Mouse (Mus musculus): ENCODE measurements at regions not wholly inside any gene's neighbourhood (a gene's known extent, or its start where the extent isn't known, plus 50 kb on each side); places are given as distances from the start of the nearest gene placed in this dataset.

GRCm38 (mm10) chr11:109088488-109089252 lies 55.5 kb downstream of the E030025P04Rik start:
- no peak for DNase-seq (ENCODE audit: low spot score)

- no peak for DNase-seq (ENCODE audit: low spot score)
These were observed 62.2 kb downstream of the E030025P04Rik start for GRCm38 (mm10) chr11:109081957-109082356.

- DNase-seq (ENCODE audit: low spot score), result no peak
These were observed 62.7 kb downstream of the E030025P04Rik start for GRCm38 (mm10) chr11:109081454-109081853.

GRCm38 (mm10) chr11:109080847-109081415 lies 63.2 kb downstream of the E030025P04Rik start:
- DNase-seq (ENCODE audit: low spot score), result no peak

GRCm38 (mm10) chr11:109079466-109079865 lies 64.7 kb downstream of the E030025P04Rik start:
- no peak for DNase-seq (ENCODE audit: low spot score)

GRCm38 (mm10) chr11:109076587-109077417 lies 67.4 kb downstream of the E030025P04Rik start:
- DNase-seq (ENCODE audit: low spot score), result no peak

- no peak for DNase-seq (ENCODE audit: low spot score)
These were observed 72.8 kb downstream of the E030025P04Rik start for GRCm38 (mm10) chr11:109071340-109071739.

- DNase-seq (ENCODE audit: low spot score), result no peak
These were observed 73.8 kb downstream of the E030025P04Rik start for GRCm38 (mm10) chr11:109070412-109070811.

- DNase-seq (ENCODE audit: low spot score), result no peak
These were observed 74.9 kb downstream of the E030025P04Rik start for GRCm38 (mm10) chr11:109069326-109069709.

GRCm38 (mm10) chr11:109068371-109069325 lies 75.5 kb downstream of the E030025P04Rik start:
- no peak for DNase-seq (ENCODE audit: low spot score)

GRCm38 (mm10) chr11:109067733-109068132 lies 76.4 kb downstream of the E030025P04Rik start:
- DNase-seq (ENCODE audit: low spot score), result no peak

GRCm38 (mm10) chr11:109061971-109062370 lies 82.2 kb downstream of the E030025P04Rik start:
- DNase-seq (ENCODE audit: low spot score), result no peak

GRCm38 (mm10) chr11:109060527-109060908 lies 83.7 kb downstream of the E030025P04Rik start:
- no peak for DNase-seq (ENCODE audit: low spot score)

GRCm38 (mm10) chr11:109059863-109060526 lies 84.2 kb downstream of the E030025P04Rik start:
- DNase-seq (ENCODE audit: low spot score), result no peak

- no peak for DNase-seq (ENCODE audit: low spot score)
These were observed 86.1 kb downstream of the E030025P04Rik start for GRCm38 (mm10) chr11:109058021-109058420.

- no peak for DNase-seq (ENCODE audit: low spot score)
These were observed 95.7 kb downstream of the E030025P04Rik start for GRCm38 (mm10) chr11:109048257-109049101.

- DNase-seq (ENCODE audit: low spot score), result no peak
These were observed 96.6 kb downstream of the E030025P04Rik start for GRCm38 (mm10) chr11:109047483-109048110.

- no peak for DNase-seq (ENCODE audit: low spot score)
These were observed 97.7 kb downstream of the E030025P04Rik start for GRCm38 (mm10) chr11:109046446-109046845.

- DNase-seq (ENCODE audit: low spot score), result no peak
These were observed 103.7 kb downstream of the E030025P04Rik start for GRCm38 (mm10) chr11:109040519-109040916.

Data from c-Kit-positive CD71-positive TER-119-positive erythroid progenitor cells, embryonic 14.5 days (primary cell).